Mouse (Mus musculus) retina, adult 2 months (tissue): ENCODE measurements around the gene Rnps1.
A peak's percentile ranks its signal among the peaks of the same experiment; 100 is the strongest.
"Not testable (repeated sequence)": the region's sequence is repeated elsewhere in the genome, so short reads cannot be mapped to it uniquely, and the experiment has no call there.

Experiments used
- DNase-seq: peaks from one replicate; pipeline ENCODE4 v3.0.0-alpha.2; 2012; ENCODE audit warnings: low read depth, low spot score

Rnps1 gene

GRCm38 (mm10) chr17:24427170-24427557, 12.8 kb downstream of the Rnps1 start:
- no peak for DNase-seq

GRCm38 (mm10) chr17:24429201-24429983, 15.0 kb downstream of the Rnps1 start:
- no peak for DNase-seq

- DNase-seq: no peak
Measured at GRCm38 (mm10) chr17:24437016-24437415, 22.7 kb downstream of the Rnps1 start.

- DNase-seq: no peak
Measured at GRCm38 (mm10) chr17:24440377-24440776, 26.0 kb downstream of the Rnps1 start.

- no peak for DNase-seq
Measured at GRCm38 (mm10) chr17:24441148-24441547, 26.8 kb downstream of the Rnps1 start.

- DNase-seq: no peak
Measured at GRCm38 (mm10) chr17:24442107-24442506, 27.7 kb downstream of the Rnps1 start.

- no peak for DNase-seq
Measured at GRCm38 (mm10) chr17:24442632-24443155, 28.3 kb downstream of the Rnps1 start, which contains the start of gene Dnase1l2. Gene Dnase1l2, minus strand, starts transcription at chr17:24443105.

- no peak for DNase-seq
Measured at GRCm38 (mm10) chr17:24443409-24443808, 29.0 kb downstream of the Rnps1 start.

- no peak for DNase-seq
Measured at GRCm38 (mm10) chr17:24446590-24446989, 32.2 kb downstream of the Rnps1 start.

GRCm38 (mm10) chr17:24449507-24449906, 35.1 kb downstream of the Rnps1 start:
- no peak for DNase-seq

- no peak for DNase-seq
Measured at GRCm38 (mm10) chr17:24451220-24451619, 36.9 kb downstream of the Rnps1 start.

- no peak for DNase-seq
Measured at GRCm38 (mm10) chr17:24453372-24453771, 39.0 kb downstream of the Rnps1 start.

GRCm38 (mm10) chr17:24454218-24454755, 39.9 kb downstream of the Rnps1 start:
- no peak for DNase-seq

GRCm38 (mm10) chr17:24454756-24455522, 40.6 kb downstream of the Rnps1 start:
- peak; percentile 99 for DNase-seq

GRCm38 (mm10) chr17:24455523-24456206, 41.3 kb downstream of the Rnps1 start:
- DNase-seq: not testable (repeated sequence)

- no peak for DNase-seq
Measured at GRCm38 (mm10) chr17:24461580-24461979, 47.2 kb downstream of the Rnps1 start.

- DNase-seq: no peak
Measured at GRCm38 (mm10) chr17:24462932-24463331, 48.6 kb downstream of the Rnps1 start.

- DNase-seq: no peak
Measured at GRCm38 (mm10) chr17:24463374-24464133, 49.2 kb downstream of the Rnps1 start.

- no peak for DNase-seq
Measured at GRCm38 (mm10) chr17:24468636-24469246, 54.4 kb downstream of the Rnps1 start.

GRCm38 (mm10) chr17:24469336-24469909, 55.1 kb downstream of the Rnps1 start:
- no peak for DNase-seq
